Mouse (Mus musculus): ENCODE results near the gene Mns1.
A peak's percentile ranks its signal among the peaks of the same experiment; 100 is the strongest.
"Not testable (repeated sequence)": the region's sequence is repeated elsewhere in the genome, so short reads cannot be mapped to it uniquely, and the experiment has no call there.

The Mns1 gene

DNA sequence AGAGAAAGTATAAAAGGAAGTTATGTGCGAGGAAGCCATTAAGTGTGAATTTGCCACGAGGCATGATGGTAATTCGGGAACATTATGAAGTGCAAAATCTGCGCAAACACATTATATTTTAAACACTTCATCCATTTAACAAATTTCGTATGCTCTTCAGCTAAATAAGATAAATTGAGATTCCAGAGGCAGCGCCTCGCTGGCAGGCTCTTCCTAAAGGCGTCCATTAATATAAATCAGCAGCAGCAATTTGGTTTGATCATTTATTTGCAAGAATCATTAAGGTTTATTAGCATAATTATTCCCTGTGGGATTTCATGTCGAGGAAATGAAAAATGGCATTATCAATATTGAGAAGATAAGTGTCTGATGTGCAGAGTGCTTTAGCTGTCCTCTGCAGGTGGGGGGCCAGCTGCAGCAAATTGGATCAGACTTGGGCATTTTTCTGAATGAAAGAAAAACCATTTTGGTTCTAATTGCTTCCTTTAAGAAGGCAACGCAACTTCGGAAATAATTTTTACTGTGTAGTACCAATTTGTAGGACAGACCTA lies 12.4 kb upstream of the Mns1 start:
- DNase-seq (ENCODE audit: low spot score): no peak

DNA sequence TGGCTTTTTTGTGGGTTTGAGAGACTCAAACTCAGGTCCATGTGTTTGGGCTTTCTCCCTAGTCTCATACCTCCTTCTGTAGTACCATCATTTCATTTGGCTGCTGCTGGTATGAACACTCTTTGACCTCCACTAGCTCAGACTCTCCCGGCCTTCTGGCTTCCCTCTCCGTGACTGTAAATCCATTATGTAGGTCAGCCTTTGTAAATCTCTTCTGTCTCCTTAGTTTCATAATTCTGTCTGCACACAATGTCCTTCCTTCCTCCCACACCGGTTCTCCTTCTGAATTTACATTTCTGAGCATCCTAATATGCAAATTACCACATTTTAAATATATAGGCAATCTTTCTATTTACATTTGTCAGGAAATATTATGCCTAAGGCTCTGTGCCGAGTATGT lies 9.9 kb upstream of the Mns1 start:
- no peak for DNase-seq (ENCODE audit: low spot score)

DNA sequence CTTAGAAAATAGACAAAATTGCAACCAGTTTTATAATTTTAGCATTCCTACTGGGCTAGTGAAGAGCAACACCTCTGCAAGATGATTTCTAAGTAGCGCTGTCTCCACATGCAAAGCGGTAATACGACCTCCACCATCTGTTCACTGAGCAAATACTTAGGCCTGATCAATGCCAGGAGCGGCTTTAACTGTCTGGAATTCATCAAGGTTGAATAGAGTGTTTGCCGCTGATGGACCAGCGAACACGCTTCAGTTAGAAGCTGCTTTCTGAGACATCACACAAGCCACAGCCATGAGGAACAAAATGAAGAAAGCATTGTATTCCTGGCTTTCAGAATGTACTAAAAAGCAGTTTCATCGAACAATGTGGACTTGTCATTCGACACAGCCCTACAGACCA lies 2.9 kb upstream of the Mns1 start:
- DNase-seq (ENCODE audit: low spot score): no peak

DNA sequence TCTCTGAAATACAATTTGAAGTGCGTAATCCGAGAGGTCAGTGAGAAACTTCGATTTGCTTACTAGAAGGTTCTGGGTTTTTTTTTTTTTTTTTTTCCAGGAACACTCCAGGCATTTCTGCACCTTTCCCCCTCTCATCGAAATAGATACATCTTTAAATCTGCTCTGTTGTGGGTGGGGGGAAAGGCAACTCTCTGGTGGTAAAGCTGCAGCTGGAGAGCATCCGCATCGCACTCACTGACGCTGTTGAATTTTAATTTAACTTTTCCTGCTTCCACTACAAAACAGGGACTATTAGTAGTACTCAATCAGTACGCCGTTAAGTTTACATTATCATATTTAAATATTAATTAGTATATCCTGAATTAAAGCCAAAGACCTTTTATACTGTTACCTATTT lies 938 bp downstream of the Mns1 start:
- no peak for DNase-seq (ENCODE audit: low spot score)

DNA sequence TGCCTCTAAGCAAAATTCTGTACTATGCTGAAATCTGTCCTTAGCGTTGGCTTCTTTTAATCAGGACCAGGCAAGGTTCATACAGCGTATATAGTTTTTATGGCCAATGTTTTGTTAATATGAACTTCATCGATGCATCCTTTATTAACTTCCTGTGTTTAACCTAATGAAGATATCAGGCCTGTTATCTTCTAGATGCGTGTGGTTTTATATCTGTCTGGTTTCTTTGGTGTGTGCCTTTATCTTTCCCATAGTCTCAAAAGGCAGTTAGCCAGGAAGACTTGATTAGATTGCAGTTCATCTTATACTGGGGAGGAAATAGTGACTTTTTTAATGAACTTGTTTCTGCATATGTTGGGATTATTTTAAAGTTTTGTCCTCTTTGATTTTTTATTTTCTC lies 2.5 kb downstream of the Mns1 start:
- no peak for DNase-seq (ENCODE audit: low spot score)

DNA sequence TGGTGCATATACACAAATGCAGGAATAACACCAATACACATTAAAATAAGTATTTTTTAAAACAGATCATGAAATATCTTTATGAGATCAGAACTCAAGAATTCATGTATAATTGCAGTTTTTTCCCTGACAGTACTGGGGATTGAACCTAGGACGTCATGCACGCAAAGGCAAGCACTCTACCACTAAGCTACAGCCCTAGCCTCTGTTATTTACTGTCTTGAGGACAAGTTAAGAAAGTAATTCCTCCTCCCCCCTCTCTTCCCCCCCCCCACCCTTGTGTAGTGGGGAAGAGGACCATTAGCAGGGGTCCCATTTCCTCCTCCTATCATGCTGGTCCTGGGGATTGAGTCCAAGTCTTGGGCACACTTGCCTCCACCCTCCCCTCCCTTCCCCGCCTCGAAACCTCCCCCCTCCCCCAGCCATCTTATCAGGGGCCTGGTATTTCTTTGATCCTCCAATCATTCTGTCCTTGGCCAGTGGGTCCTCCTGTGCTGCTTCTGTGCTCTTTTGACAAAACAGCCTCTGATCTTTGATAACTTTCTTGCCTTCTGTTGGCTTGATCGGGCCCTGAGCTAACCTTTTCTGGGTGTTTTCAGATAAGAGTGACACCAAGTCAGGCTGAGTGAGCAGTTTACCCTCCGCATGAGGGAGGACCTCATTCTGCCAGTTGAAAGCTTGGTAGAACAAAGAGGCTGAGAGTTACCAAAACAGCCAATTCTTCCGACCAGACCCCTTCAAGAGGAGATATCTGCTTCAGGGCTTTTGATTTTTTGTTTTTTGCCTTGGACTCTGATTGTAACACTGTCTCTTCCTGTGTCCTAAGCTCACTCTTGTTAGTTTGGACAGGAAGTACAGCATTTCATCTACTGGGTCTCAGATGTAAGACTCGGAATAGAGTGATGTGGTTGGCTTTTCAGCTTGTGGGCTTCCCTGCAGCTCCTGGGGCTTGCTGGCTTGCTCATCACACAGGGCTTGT lies 3.4 kb downstream of the Mns1 start:
- DNase-seq (ENCODE audit: low spot score): no peak

DNA sequence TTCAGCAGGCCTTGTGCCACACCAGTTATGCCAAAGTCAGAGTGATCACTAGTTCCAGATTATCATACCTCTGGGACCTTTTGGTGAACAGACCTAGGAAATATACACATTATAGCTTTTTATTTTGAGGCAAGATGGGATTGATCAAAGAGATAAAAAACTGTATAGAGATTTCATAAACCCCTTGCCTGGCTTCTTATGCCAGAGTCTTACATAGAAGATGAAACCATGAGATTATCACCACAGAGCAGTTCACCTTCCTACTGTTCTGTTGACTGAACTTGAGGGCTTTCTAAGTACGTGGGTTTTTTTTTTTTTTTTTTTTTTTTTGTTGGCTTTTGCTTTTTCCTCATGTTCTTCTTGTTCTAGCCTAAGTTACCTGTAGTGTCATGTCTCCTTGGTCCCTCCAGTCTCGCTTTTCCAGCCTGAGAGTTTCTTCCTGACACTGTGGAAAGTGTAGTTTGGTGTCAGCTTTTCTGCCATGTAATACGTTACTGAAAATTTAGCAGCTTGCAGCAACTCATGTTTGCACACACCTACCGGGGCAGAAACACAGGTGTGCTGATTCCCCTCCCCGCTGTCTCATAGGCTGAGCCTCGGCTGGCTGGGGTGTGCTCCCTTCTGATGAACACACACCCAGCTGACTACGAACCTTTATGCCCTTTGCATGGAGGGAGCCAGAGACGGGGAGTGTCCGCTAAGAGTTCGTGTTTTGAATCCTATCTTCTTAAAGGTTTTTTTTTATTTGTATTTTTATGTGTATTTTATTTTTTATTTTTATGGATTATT lies 4.3 kb downstream of the Mns1 start:
- DNase-seq (ENCODE audit: low spot score): no peak

DNA sequence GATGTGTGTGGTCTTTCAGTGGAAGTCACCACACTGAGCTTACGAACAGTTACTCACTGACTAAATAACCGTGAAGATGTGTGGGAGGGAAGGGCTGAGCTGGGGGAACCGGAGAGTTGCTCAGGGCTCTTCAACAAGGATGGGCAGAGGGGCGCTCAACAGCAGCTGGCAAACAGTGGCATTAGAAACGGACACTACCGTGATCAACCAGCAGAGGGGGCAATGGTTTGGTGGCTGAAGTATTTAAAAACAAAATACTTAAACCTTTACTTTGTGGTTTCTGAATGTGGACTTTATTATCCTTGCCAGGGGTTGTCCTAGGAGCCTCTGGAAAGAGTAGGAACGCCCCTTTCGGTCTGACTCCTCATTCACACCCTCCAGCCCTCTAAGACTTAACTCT lies 10.2 kb downstream of the Mns1 start:
- peak; percentile 77 for DNase-seq (ENCODE audit: low spot score)

DNA sequence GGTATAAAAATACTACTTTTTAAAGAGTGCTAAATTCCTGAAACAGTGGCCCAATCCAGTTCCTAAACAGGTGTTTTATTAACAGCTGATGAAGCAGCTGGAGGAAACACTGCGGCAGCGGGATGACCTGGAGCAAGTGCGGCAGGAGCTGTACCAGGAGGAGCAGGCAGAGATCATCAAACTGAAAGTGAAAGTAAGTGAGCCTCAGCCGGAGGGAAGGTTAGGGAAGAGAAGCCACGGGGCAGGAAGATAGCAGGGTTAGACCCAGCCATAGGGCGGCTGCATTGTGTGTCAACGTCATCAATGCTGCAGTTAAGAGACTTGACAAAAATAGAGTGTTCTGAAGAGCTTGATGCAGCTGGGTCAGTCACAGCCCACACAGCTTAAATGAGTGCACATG lies 11.6 kb downstream of the Mns1 start:
- DNase-seq (ENCODE audit: low spot score): no peak

DNA sequence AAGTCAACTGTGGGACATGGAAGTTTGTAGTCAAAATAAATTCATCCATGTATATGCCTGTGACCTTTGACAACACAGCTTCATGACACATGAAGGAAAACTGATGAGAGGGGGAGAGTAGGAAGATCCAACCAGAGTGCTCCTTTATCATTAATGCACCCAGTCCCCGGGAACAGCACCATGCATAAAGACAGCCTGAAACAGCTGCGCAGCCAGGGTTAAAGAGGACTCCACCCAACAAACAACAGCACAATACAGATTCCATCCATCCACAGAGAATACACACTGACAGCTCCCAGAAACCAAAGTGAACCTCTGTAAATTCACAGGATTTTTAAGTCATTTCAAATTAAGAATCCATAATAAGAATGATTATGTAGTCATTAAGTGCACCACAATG lies 12.0 kb downstream of the Mns1 start:
- DNase-seq (ENCODE audit: low spot score): no peak

DNA sequence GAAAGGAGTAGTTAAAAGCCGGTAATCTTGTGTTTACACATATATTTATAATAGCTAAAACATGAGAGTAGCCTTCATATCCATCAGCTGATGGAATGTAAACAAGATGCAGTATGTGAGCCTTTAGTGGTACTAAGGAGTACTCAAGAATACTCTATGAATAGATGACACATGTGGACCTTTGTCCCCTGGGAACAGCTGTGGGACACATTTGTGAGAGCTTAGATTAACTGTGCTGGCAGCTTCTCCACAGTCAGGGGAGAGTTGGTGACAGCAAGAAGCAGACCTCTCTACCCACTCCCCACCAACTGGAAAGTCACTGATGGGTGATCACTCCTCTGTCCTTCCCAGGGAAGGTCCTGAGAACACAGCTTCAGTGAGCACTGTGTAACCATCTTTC lies 12.6 kb downstream of the Mns1 start:
- no peak for DNase-seq (ENCODE audit: low spot score)

DNA sequence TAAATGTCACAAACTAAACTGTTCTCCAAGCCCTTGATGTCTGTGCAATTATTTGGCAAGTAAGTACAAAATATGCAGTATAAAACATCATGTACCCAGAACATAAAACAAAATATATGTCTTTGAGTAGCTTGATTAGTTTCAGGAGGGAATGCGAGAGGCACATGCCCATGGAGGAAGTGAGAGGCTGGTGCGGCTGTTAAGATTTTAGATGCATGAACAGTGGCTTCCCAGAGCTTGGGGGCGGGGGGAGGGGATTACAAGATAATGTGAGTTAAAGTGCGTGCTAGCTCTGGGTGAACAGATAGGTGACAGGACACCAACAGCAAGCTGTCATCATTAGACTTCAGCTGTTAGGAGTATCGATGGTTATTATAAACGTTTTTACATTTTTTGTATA lies 13.3 kb downstream of the Mns1 start:
- DNase-seq (ENCODE audit: low spot score): no peak

DNA sequence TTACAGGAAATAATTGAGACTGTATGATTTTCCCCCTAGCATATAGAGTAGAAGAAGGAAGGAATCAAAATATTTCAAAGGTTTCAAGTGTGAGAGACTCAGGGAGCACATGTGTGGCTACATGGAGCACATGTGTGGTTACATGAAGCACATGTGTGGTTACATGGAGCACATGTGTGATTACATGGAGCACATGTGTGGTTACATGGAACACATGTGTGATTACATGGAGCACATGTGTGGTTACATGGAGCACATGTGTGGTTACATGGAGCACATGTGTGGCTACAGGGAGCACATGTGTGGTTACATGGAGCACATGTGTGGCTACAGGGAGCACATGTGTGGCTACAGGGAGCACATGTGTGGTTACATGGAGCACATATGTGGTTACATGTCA lies 16.5 kb downstream of the Mns1 start:
- DNase-seq (ENCODE audit: low spot score): not testable (repeated sequence)

DNA sequence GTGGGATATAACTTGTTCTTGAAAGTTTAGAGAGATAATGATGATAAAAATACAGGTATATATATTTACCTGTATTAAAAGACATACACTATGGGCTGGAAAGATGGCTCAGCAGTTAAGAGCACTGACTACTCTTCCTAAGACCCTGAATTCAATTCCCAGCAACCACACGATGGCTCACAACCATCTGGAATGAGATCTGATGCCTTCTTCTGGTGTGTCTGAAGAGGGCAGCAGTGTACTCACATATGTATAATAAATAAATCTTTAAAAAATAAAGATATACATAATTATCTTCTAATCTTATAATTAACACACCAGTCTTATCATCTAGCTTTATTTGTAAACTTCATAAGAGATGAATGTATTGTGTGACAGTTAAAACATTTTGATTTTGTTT lies 18.6 kb downstream of the Mns1 start:
- DNase-seq (ENCODE audit: low spot score): no peak

DNA sequence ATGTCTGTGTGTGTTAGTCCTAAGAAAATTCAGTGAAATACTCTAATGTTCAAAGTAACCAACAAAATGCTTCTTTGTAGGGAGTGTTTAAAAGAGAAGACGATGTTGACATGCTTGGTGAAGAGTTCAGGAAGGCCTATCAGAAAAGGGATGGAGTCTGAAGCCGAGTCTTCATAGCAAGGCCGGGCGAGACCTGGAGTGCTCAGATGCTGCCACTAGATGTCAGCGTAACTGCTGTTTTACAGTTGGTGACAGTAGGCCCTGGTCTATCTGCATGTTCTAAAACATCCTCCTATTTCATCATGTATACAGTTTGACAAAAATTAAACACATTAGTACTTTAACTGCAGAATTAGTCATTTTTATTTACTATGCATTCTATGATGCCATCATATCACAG lies 20.4 kb downstream of the Mns1 start:
- DNase-seq (ENCODE audit: low spot score): peak; percentile 87

DNA sequence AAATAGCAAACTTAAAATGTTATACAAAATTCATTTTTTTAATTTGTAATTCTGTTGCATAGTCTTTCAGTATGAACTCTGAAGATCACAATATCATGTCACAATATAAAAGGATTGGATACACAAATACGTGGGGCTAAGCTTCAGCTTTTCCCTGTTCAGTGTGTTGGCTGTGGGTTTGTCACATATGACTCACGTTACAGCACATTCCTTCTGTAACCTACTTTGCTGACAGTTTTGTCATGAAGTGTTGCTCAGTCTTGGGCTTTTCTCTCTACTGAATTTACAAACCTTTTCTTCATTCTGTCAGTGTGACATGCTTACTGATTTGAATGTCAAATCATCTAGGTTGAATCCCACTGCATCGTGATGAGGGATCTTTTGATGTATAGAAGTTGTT lies 21.9 kb downstream of the Mns1 start:
- no peak for DNase-seq (ENCODE audit: low spot score)

DNA sequence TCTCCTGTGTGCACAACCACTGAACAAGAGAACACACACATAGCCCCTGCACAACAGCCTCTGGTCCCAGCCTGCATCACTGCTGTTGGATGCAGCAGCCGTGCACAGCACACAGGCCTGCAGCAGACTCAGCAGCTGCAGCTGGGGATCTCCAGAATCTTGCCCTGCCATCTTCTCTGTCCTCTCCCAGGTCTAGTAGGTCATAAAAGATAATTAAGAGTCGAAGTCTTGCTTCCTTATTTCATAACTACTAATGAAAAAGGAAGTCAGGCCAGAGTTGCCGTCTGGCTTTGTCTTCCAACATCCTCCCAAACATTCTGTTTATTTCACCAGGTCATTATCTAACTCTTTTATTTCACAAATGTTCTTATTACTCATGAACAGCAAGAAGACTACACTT lies 23.0 kb downstream of the Mns1 start:
- no peak for DNase-seq (ENCODE audit: low spot score)

DNA sequence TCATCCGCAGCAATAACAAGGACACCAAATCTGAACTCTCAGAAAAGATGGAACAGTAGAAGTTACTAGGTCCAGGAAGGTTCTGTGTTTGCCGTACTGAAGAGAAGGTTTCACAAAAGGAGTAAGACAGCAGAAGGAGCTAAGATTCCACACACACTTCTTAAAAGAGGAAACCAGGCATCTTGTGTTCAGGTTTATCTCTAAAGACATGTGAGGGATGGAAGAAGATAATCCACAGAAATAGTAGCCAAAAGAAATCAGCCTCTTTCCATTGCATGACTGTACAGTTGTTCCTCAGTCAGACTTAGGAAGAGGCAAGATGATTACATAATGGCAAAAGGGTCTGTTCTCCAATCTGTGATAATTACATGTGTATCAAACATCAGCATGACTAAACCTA lies 24.6 kb downstream of the Mns1 start:
- no peak for DNase-seq (ENCODE audit: low spot score)

DNA sequence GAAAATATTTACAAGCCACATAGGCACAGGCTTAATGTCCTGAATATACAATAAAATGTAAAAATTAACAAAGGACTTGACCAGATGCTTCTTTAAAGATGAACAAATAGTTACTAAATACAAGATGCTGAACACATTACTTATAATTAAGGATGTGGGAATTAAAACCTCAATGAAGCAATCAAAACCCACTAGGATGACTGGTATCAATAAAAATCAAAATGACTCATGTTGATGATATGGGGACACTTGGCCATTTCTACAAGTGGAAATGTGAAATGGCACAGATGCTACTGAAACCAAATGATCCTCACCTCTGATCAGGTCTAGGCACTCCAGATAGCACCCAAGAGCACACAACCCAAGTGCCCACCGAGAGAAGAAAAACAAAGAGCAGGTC lies 27.0 kb downstream of the Mns1 start:
- DNase-seq (ENCODE audit: low spot score): no peak

DNA sequence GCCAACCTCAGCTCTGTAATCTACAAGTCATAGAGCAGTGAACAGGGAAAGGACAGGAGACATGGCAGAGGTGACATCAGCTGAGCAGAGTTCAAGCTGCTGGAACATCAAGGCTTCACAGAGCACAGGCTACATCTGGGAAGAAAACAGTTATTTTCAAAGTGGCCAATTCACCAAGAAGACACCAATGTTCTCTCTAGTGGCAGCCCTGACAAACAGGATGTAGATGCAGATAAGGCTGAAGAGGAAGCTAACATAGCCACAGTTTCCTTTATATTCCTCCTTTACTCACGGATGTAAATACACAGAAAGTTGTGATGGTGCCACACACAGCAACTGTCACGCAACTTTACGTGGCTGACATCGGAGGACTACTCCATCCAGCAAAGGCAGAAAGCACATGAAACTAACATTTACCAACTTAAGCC lies 28.0 kb downstream of the Mns1 start:
- no peak for DNase-seq (ENCODE audit: low spot score)

DNA sequence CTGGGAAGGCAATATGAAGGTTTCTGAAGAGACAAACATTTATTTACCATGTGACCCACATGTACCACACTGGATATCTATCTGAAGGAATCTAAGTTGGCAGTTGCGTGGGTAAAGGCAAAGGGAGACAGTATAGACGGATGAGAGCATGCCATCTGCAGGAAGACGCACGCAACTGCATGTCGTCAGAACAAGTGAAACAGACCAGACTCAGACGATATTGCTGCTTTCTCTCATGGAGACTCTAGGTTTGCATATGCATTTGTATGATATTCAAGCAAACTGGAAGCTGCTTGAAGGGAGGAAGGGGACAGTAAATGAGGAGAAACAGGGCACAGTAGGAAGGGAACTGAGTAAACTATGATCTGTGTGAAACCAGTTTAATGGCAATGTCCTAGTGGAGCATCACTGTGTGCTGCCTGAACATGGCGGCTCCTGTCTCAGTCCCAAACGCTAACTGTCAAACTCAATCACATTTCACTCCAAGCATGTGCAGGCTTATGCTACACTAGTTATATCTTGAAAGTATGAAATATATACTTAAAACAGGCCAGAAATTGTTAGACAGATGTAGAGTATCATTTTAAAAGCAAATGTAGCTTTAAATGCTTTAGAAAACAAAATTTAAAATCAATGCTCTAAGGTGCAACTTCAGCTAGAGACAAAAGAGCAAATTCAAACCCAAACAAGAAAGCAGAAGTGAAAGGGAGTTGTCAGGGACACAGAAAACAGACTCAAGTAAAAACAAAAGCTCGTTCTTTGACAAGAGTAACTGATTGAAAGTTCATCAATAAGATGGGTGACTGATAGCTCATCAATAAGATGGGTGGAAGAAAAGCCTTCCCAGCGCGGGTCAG lies 30.0 kb downstream of the Mns1 start:
- peak; percentile 29 for DNase-seq (ENCODE audit: low spot score)

DNA sequence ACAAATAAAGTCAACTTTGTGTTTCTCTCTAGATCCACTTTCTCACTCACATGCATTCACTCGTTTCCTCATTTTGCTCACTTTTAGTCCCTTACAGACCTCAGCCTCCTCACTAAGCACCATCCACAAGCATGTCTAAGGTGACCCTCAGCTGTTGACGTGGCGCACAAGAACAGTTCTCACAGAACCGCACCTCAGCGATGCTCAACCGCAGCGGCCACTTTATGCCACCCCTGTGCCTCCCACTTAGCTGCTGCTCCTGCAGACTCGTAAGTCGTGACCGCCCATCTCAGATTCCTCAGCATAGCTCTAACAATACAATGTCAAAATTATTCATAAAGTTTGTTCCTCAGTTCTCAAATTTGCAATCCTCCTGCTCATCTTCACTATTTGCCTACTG lies 30.8 kb downstream of the Mns1 start:
- no peak for DNase-seq (ENCODE audit: low spot score)
